Mouse (Mus musculus) forebrain, embryonic 13.5 days (tissue): Measurements from ENCODE around the gene Optn. TPM values are rescaled to one million over a fixed set of nuclear protein-coding genes. Genes with fewer than 3 reads are reported as not detected.
A peak's percentile ranks its signal among the peaks of the same experiment; 100 is the strongest.
"Not testable (repeated sequence)": the region's sequence is repeated elsewhere in the genome, so short reads cannot be mapped to it uniquely, and the experiment has no call there.

ENCODE experiments used
- ATAC-seq: fragments of 200-750 bp; cut with Nextera tagmentation; 2 replicates; pipeline ENCODE4 v1.8.0; 2017
- H3K27ac ChIP-seq: fragments of 300-500 bp; sonication (generic); 2 replicates; pipeline ENCODE4 v1.5.1; 2015; ENCODE audit warnings: inconsistent platforms, mild to moderate bottlenecking, moderate library complexity
- H3K27me3 ChIP-seq: fragments of 300-500 bp; sonication (generic); 2 replicates; pipeline ENCODE4 v1.6.1; 2015; ENCODE audit warnings: mild to moderate bottlenecking, inconsistent platforms
- H3K36me3 ChIP-seq: fragments of 300-500 bp; sonication (generic); 2 replicates; pipeline ENCODE4 v1.6.1; 2015; ENCODE audit warnings: mild to moderate bottlenecking, inconsistent platforms; ENCODE audit not compliant: poor library complexity, severe bottlenecking
- H3K4me1 ChIP-seq: fragments of 300-500 bp; sonication (generic); 2 replicates; pipeline ENCODE4 v1.6.1; 2015; ENCODE audit warnings: inconsistent platforms
- H3K4me2 ChIP-seq: fragments of 300-500 bp; sonication (generic); 2 replicates; pipeline ENCODE4 v1.6.1; 2015; ENCODE audit warnings: inconsistent platforms, mild to moderate bottlenecking, moderate library complexity
- H3K4me3 ChIP-seq: fragments of 300-500 bp; sonication (generic); 2 replicates; pipeline ENCODE4 v1.5.1; 2015; ENCODE audit warnings: mild to moderate bottlenecking, inconsistent platforms
- H3K9ac ChIP-seq: fragments of 300-500 bp; sonication (generic); 2 replicates; pipeline ENCODE4 v1.6.1; 2015; ENCODE audit warnings: mild to moderate bottlenecking, inconsistent platforms
- H3K9me3 ChIP-seq: fragments of 300-500 bp; sonication (generic); replicated peaks from 2 replicates; pipeline ENCODE4 v1.6.1; 2016; ENCODE audit warnings: inconsistent platforms
- WGBS: fragments of 180-500 bp; shearing (Covaris S2); methylation state at CpG from one replicate; pipeline ENCODE4 v1.1.7; 2015; 5-methylcytosine and 5-hydroxymethylcytosine counted together
- polyA plus RNA-seq: library from polyadenylated mRNA; unstranded; fragments of >200 nt; fragmentation: Nextera tagmentation; extraction: Ambion mirVana; gene quantifications from 2 replicates; pipeline ENCODE4 v1.2.1, GENCODE M21; 2015

The Optn gene
- polyA plus RNA-seq, 1 experiment from 2014 or later = 2.8 TPM

DNA sequence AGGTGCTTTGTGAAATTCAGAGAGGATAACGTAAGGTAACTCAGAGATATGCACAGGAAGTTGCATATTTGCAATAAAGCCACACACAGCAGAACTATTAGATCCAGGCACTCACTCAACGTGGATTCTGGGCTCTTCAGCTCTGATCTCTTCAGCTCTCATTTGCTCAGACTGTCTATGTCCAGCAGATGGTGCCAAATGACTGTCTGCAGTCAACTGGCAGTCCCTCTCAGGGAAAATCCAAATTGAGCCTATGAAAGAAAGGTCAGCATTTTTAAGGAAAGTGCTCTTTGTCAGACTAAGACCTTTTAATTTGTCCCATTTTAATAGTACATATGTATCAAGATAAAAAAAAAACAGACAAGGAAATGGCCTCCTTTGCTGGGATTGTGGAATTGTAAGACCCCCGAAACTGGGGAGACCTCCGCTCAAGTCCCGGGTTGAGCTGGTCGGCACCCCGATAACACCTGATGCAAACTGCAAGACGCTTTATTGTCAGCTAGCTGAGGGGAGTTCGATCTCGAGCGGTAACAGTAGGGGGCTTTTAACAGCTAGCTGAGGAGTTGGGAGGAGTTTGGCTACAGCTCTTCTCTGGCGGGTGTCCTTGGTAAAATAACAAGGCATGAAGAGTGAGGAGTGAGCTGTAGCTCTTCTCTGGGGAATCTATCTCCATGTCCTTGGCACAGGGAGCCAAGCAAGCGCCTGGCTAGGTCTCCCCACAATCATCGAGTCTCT is 16.4 kb upstream of the Optn start:
- ATAC-seq = peak; percentile 61; the same call in 1 of the 2 replicates
- Histone ChIP-seq H3K4me3 (peak overlapping the region; percentile 25), H3K9me3 (no peaks in the 10 kb centered on the region), H3K36me3 (no peaks in the 10 kb centered on the region), H3K27me3 (peaks cover 5% of the 10 kb centered on the region; the same call in 1 of the 2 replicates), H3K9ac (no peak overlapping the region; the same call in 1 of the 2 replicates), H3K4me1 (peaks cover 11% of the 10 kb centered on the region), H3K4me2 (peak overlapping the region; percentile 57), H3K27ac (no peak overlapping the region)
- WGBS = 7% methylated on average over 14 of the region's 14 CpGs

DNA sequence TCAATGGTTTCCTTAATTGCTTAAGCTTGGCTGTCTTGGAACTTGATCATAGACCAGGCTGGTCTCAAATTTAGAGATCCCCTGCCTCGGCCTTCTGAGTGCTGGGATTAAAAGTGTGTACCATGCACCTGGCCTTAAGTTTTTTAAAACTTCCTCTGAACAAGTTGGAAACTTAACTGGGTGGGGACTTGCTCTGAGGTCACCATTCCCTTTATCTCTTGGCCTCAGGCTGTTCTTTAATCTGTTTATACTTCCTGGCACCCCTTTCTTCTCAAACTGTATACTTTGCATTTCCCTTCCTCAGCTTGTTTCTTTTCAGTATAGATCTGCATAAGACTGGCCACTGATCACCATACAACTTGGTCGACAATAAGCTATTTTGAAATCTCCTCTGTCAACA is 14.1 kb upstream of the Optn start:
- Histone ChIP-seq H3K4me3 (no peak overlapping the region), H3K4me2 (no peak overlapping the region), H3K9me3 (no peaks in the 10 kb centered on the region), H3K4me1 (peaks cover 12% of the 10 kb centered on the region), H3K36me3 (no peaks in the 10 kb centered on the region), H3K9ac (no peak overlapping the region), H3K27me3 (peaks cover 5% of the 10 kb centered on the region; the same call in 1 of the 2 replicates), H3K27ac (no peak overlapping the region)
- ATAC-seq = no peak
- 67% methylated on average over 2 of the region's 2 CpGs for WGBS

DNA sequence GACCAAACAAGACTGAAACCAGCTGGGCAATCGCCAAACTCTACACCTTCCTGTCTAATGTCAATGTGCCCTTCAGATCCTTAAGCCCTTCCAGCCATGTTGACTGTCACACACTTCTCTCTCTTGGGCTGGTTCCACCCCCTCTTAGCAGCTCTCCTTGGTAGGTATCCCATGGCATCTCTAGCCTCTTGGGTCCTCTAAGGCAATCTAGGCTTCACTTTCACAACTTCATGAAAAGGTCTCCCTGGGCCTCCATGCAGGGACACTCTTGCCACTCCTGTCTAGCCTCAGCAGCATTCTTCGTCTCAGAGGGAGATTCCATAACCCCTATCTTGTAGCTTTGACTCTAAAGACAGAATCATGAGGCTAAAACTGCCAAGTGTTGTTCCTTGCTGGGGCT is 13.6 kb upstream of the Optn start:
- 78% methylated on average over 2 of the region's 2 CpGs for whole genome bisulfite sequencing
- Histone ChIP-seq H3K27ac (no peak overlapping the region), H3K36me3 (no peaks in the 10 kb centered on the region), H3K9ac (no peak overlapping the region), H3K4me3 (no peak overlapping the region), H3K27me3 (peaks cover 5% of the 10 kb centered on the region; the same call in 1 of the 2 replicates), H3K9me3 (no peaks in the 10 kb centered on the region), H3K4me2 (no peak overlapping the region), H3K4me1 (peaks cover 12% of the 10 kb centered on the region)
- no peak for ATAC-seq

DNA sequence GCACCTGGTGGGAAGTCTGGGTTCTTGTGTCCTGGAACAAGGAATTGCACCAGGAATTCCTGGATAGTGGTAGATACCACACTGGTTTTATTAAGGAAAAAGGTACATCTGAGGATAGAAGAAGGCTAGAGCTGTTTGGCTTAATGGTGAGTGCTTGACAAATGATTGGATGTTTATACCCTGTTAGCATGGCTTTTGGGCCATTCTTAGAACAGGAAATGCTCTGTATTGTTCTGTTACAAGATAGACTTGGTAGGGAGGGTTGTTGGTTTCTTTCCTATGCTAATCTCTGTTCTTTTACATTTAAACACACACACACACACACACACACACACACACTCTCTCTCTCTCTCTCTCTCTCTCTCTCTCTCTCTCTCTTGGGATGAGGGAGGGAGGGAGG is 12.0 kb upstream of the Optn start:
- Histone ChIP-seq H3K4me1 (peaks cover 12% of the 10 kb centered on the region), H3K27ac (no peak overlapping the region)

DNA sequence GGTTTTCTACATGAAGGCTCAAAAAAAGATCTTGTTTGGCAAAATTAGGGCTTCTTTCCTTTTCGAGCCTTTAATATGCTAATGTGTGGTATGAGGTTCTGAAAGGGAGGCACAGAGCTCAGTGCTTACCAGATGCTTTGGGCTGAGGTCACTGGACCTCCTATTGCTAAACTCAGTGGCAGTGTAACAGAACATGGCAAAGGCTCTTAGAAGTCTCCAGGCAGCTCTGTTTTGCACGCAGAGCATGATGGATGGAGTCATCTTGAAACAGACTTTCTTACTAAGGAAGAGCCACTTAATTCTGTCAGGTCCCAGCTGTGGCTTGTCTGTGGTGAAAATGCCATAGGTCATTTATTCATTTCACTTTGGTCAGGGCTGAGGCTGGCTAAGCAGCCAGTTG is 11.6 kb upstream of the Optn start:
- Histone ChIP-seq H3K4me2 (no peak overlapping the region), H3K27me3 (peaks cover 5% of the 10 kb centered on the region; the same call in 1 of the 2 replicates), H3K27ac (no peak overlapping the region), H3K4me1 (peaks cover 8% of the 10 kb centered on the region), H3K9ac (no peak overlapping the region), H3K9me3 (no peaks in the 10 kb centered on the region), H3K36me3 (no peaks in the 10 kb centered on the region), H3K4me3 (no peak overlapping the region)
- WGBS = 55% methylated on average over 2 of the region's 2 CpGs
- no peak for ATAC-seq

More for the DNA sequence above, 12.0 kb upstream of the Optn start:
- ATAC-seq = no peak
- Histone ChIP-seq H3K4me3 (no peak overlapping the region), H3K27me3 (peaks cover 5% of the 10 kb centered on the region; the same call in 1 of the 2 replicates), H3K4me2 (no peak overlapping the region), H3K36me3 (no peaks in the 10 kb centered on the region), H3K9me3 (no peaks in the 10 kb centered on the region), H3K9ac (no peak overlapping the region)

DNA sequence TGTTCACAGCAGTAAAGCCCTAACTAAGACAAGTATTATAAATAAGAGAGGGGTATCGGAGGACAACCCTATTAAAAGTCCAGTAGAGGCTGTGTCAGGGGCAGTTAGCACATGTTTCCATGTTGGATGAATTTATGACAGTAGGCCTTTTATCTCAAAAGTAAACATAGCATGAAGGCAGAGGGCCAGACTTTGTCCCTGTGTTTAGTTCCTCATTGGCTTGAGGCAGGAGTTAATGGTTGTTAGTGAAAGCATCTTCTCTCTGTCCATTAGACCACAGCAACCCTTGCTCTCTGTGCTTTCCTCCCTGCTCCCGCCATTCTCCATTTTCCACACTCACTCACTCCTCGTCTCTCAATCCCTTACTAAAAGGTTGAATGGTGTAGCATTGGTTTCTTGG is 9.9 kb upstream of the Optn start:
- Histone ChIP-seq H3K4me3 (no peak overlapping the region), H3K4me1 (0 out of 2 replicates have a peak, but pooled peaks cover 6% of the 10 kb centered on the region), H3K27ac (no peak overlapping the region), H3K9ac (no peak overlapping the region), H3K4me2 (no peak overlapping the region), H3K27me3 (peaks cover 4% of the 10 kb centered on the region; the same call in 1 of the 2 replicates), H3K9me3 (no peaks in the 10 kb centered on the region), H3K36me3 (no peaks in the 10 kb centered on the region)
- ATAC-seq = no peak
- 95% methylated on average over 3 of the region's 3 CpGs for WGBS

DNA sequence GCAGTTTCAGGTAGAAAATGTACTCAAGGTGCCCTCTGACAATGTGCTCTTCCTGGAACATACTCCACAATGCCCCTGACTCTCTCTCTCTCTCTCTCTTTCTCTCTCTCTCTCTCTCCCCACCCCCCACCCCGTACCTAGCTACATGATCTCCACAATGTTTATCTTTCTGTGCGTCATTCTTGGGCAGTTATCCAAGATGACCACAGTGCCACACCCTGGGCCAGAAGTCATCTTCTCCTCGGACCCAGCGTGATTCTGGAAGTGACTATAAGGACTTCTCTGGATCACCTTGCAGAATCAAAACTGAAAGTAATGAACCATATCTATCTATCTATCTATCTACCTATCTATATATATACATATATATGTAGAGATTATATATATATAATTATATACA is 4.1 kb upstream of the Optn start:
- H3K36me3 ChIP-seq = no peaks in the 10 kb centered on the region

DNA sequence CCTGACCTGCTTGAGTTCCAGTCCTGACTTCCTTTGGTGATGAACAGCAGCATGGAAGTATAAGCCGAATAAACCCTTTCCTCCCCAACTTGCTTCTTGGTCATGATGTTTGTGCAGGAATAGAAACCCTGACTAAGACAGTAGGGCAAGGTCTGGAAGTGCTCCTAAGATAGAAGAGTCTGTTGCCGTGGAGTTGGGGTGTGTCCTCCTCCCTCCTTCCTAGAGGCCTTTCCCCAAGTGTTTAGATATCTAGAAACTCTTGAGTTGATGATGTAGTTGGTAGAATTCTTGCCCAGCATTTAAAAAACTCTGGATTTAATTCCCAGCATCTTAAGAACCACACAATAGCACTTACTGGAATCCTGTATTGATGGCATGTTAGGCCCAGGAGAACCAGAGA is 3.4 kb upstream of the Optn start:
- not testable (repeated sequence) for H3K4me2 ChIP-seq, H3K9ac ChIP-seq, H3K4me1 ChIP-seq, ATAC-seq, H3K27ac ChIP-seq, H3K36me3 ChIP-seq, H3K9me3 ChIP-seq, H3K4me3 ChIP-seq
- 87% methylated on average over 2 of the region's 2 CpGs for WGBS
- H3K27me3 ChIP-seq = peaks cover 25% of the 10 kb centered on the region

More for the DNA sequence above, 4.1 kb upstream of the Optn start:
- peaks cover 7% of the 10 kb centered on the region for H3K4me1 ChIP-seq
- peaks cover 18% of the 10 kb centered on the region for H3K27me3 ChIP-seq
- no peak overlapping the region for H3K4me3 ChIP-seq
- no peak overlapping the region for H3K4me2 ChIP-seq
- no peak for ATAC-seq
- H3K27ac ChIP-seq = no peak overlapping the region
- WGBS = 86% methylated on average over 4 of the region's 4 CpGs
- no peaks in the 10 kb centered on the region for H3K9me3 ChIP-seq
- H3K9ac ChIP-seq = no peak overlapping the region

DNA sequence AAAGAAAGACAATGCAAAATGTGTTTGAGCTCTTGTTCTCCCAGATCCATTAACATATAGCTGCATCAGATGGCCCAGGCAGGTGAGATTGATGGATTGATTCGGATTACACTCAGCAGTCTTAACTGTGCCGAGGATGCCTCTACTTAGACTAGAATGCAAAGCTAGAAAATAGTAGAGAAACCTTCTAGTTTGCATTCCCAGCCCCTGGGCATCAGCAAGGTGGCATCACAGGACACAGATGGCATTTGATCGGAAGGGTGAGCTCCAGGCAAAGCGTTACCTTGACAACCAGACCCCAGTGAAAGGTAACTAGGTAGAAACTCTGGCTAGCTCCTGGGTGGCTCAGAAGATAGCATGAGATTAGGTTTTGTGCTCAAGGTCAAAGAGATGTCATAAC is 396 bp upstream of the Optn start:
- no peaks in the 10 kb centered on the region for H3K36me3 ChIP-seq
- no peaks in the 10 kb centered on the region for H3K9me3 ChIP-seq
- peaks cover 31% of the 10 kb centered on the region for H3K27me3 ChIP-seq
- peak; percentile 66 for ATAC-seq
- no peak overlapping the region for H3K9ac ChIP-seq
- H3K4me1 ChIP-seq = peaks cover 9% of the 10 kb centered on the region
- 33% methylated on average over 4 of the region's 4 CpGs for WGBS
- peak overlapping the region; percentile 55 for H3K4me3 ChIP-seq
- peak overlapping the region; percentile 91 for H3K4me2 ChIP-seq
- H3K27ac ChIP-seq = no peak overlapping the region

DNA sequence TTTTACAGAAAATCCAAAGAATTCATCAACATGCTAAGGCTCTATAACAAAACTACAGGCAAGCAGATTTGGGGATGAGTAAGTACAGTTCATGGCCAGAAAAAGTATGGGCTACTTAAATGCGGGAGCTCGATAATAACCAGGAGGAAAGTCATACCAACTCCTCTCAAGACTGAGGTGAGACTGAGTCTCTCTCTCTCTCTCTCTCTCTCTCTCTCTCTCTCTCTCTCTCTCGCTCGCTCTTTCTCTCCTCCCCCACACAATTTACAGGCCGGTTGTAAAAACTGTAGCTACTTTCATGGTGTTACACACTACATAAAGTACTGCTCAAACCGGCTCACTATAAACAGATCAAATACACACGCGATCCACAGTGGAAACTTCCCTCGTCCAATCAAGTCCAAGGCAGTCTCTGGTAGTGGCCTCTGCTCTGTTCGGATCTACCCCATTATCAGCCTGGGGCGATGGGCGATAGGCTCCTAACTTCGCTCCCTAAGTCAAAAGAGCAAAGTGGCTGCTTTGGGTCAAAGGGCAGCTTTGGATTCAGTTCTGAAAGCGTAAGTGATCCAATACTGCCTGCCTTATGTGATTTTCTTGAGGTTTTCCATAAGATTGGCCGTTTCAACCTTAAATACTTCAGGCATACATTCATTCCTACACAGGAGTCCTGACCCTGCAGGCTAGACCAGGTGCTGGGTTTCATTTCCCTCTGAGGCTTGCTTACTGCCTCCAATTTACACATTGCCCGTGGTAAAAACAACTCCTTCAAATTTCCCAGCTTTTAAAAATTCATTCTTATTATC is 1.2 kb downstream of the Optn start:
- Histone ChIP-seq H3K27me3 (peaks cover 31% of the 10 kb centered on the region), H3K36me3 (no peaks in the 10 kb centered on the region), H3K27ac (no peak overlapping the region), H3K4me3 (peak overlapping the region; percentile 55), H3K4me2 (peak overlapping the region; percentile 91), H3K9me3 (no peaks in the 10 kb centered on the region), H3K4me1 (peaks cover 9% of the 10 kb centered on the region), H3K9ac (no peak overlapping the region)
- WGBS = 55% methylated on average over 16 of the region's 16 CpGs
- no peak for ATAC-seq

DNA sequence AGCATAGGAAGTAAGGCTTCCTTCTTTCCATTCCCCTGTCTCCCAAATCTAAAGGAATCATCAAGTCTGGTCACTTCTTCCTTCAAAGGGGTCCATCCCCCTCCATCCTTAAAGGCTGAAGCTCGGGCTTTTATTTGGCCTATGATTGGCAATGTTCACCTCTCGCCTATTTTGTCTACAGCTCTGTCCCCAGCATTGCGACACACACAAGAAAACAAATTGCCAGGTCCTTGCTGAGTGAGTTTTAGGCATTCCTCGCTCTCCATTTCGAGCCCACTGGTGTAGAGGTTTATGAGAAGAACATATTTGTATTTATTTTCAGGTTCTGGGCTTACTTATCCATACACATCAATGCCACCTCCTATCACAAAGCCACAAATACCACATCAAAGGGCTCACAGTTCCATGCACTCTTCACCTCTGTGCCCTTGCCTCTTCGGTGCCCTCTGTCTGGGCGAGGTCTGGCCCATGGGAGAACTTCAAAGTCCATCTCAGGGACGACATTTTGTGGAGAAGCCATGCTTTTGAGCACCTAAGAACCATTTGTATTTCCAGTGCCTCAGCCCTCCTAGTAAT is 2.6 kb downstream of the Optn start:
- Histone ChIP-seq H3K9ac (no peak overlapping the region), H3K4me1 (peaks cover 9% of the 10 kb centered on the region), H3K4me2 (no peak overlapping the region), H3K27ac (no peak overlapping the region), H3K36me3 (no peaks in the 10 kb centered on the region), H3K27me3 (peaks cover 31% of the 10 kb centered on the region), H3K4me3 (no peak overlapping the region), H3K9me3 (no peaks in the 10 kb centered on the region)
- WGBS = 83% methylated on average over 8 of the region's 8 CpGs
- no peak for ATAC-seq

DNA sequence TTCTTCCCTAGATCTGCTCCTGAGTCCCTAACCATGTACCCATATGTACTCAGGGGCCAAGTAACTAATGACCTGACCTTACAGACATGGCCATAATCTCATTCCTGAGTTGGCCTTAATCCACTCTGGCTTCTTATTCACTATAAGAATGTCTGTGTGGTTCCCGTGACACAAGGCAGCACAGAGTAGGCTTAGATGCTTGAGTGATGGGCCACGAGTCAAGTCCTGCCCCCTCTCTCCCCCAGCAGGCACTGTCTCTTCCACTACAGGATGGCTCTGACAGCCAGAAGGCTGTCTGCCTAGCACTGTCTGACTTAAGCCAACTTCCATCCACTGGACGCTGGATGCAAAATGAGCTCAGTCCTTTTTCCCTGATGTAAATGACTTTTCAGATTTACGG is 3.9 kb downstream of the Optn start:
- Histone ChIP-seq H3K9ac (no peak overlapping the region), H3K27ac (no peak overlapping the region), H3K4me1 (peaks cover 9% of the 10 kb centered on the region), H3K4me2 (no peak overlapping the region), H3K36me3 (no peaks in the 10 kb centered on the region), H3K9me3 (no peaks in the 10 kb centered on the region), H3K27me3 (peaks cover 30% of the 10 kb centered on the region), H3K4me3 (no peak overlapping the region)
- 72% methylated on average over 4 of the region's 4 CpGs for WGBS
- ATAC-seq = no peak
